Mouse (Mus musculus) heart, adult 2 months (tissue): ENCODE results near the gene Med23.

Experiments
- CTCF ChIP-seq: fragments of 200-600 bp; IDR thresholded peaks from 2 replicates; pipeline ENCODE4 v1.8.1; 2022; ENCODE audit warnings: antibody characterized with exemption, mild to moderate bottlenecking, moderate library complexity
- EP300 ChIP-seq: fragments of 200-500 bp; IDR thresholded peaks from 2 replicates; pipeline ENCODE4 v1.6.1; 2011; ENCODE audit warnings: low read depth, low read length, control low read depth; ENCODE audit not compliant: insufficient read depth
- POLR2A ChIP-seq: fragments of 200-500 bp; IDR thresholded peaks from 2 replicates; pipeline ENCODE4 v1.6.1; 2011; ENCODE audit warnings: mild to moderate bottlenecking, low read depth, low read length, control low read depth; ENCODE audit not compliant: insufficient read depth

- TF ChIP-seq CTCF = no peak
- no peak for TF ChIP-seq POLR2A
- no peak for TF ChIP-seq EP300
Observed at GRCm38 (mm10) chr10:24821990-24822676, 47.7 kb upstream of the Med23 start.
